Mouse (Mus musculus): ENCODE data around the gene 2810408A11Rik.

2810408A11Rik gene

GRCm38 (mm10) chr11:69912716-69913530 is 12.1 kb upstream of the 2810408A11Rik start:
- DNase-seq (ENCODE audit: low spot score in 2 of 2): no peak

GRCm38 (mm10) chr11:69911701-69912100 is 10.9 kb upstream of the 2810408A11Rik start:
- DNase-seq (ENCODE audit: low spot score in 2 of 2): no peak

GRCm38 (mm10) chr11:69910781-69911560 is 10.2 kb upstream of the 2810408A11Rik start:
- DNase-seq (ENCODE audit: low spot score in 2 of 2): no peak

GRCm38 (mm10) chr11:69910177-69910576 is 9.4 kb upstream of the 2810408A11Rik start:
- DNase-seq (ENCODE audit: low spot score in 2 of 2): no peak

GRCm38 (mm10) chr11:69909174-69909573 is 8.4 kb upstream of the 2810408A11Rik start:
- no peak for DNase-seq (ENCODE audit: low spot score in 2 of 2)

GRCm38 (mm10) chr11:69908645-69909044 is 7.9 kb upstream of the 2810408A11Rik start:
- no peak for DNase-seq (ENCODE audit: low spot score in 2 of 2)

GRCm38 (mm10) chr11:69904311-69904710 is 3.5 kb upstream of the 2810408A11Rik start:
- DNase-seq (ENCODE audit: low spot score in 2 of 2): no peak

- DNase-seq (ENCODE audit: low spot score in 2 of 2): no peak
Observed at GRCm38 (mm10) chr11:69902972-69903371, 2.2 kb upstream of the 2810408A11Rik start.

GRCm38 (mm10) chr11:69901993-69902392 is 1.2 kb upstream of the 2810408A11Rik start:
- DNase-seq (ENCODE audit: low spot score in 2 of 2): no peak

- DNase-seq (ENCODE audit: low spot score in 2 of 2): peak; percentile 98
Observed at GRCm38 (mm10) chr11:69901406-69901846, 639 bp upstream of the 2810408A11Rik start.

GRCm38 (mm10) chr11:69899870-69900269 is 917 bp downstream of the 2810408A11Rik start:
- no peak for DNase-seq (ENCODE audit: low spot score in 2 of 2)

GRCm38 (mm10) chr11:69895291-69895690 is 5.5 kb downstream of the 2810408A11Rik start, which contains the start of gene Acap1:
Gene Acap1 (minus strand): TSS chr11:69895539.
- DNase-seq (ENCODE audit: low spot score in 2 of 2): no peak

GRCm38 (mm10) chr11:69894671-69895070 is 6.1 kb downstream of the 2810408A11Rik start:
- no peak for DNase-seq (ENCODE audit: low spot score in 2 of 2)

- no peak for DNase-seq (ENCODE audit: low spot score in 2 of 2)
Observed at GRCm38 (mm10) chr11:69891482-69891881, 9.3 kb downstream of the 2810408A11Rik start.

GRCm38 (mm10) chr11:69886907-69887635 is 13.7 kb downstream of the 2810408A11Rik start:
- no peak for DNase-seq (ENCODE audit: low spot score in 2 of 2)

- no peak for DNase-seq (ENCODE audit: low spot score in 2 of 2)
Observed at GRCm38 (mm10) chr11:69884663-69885062, 16.1 kb downstream of the 2810408A11Rik start.

GRCm38 (mm10) chr11:69884240-69884639 is 16.5 kb downstream of the 2810408A11Rik start:
- no peak for DNase-seq (ENCODE audit: low spot score in 2 of 2)

GRCm38 (mm10) chr11:69883527-69884151 is 17.1 kb downstream of the 2810408A11Rik start:
- DNase-seq (ENCODE audit: low spot score in 2 of 2): no peak

- DNase-seq (ENCODE audit: low spot score in 2 of 2): peak in 1 of 2 experiments; percentile 16
Observed at GRCm38 (mm10) chr11:69883066-69883465, 17.7 kb downstream of the 2810408A11Rik start.

GRCm38 (mm10) chr11:69881787-69882670 is 18.8 kb downstream of the 2810408A11Rik start:
- DNase-seq (ENCODE audit: low spot score in 2 of 2): no peak
